Mouse (Mus musculus): Measurements from ENCODE around the gene Tbc1d22a.

Gene Tbc1d22a

GRCm38 (mm10) chr15:86279059-86279974 is 65.1 kb downstream of the Tbc1d22a start:
- no peak for DNase-seq (ENCODE audit: low spot score)

- no peak for DNase-seq (ENCODE audit: low spot score)
These were observed 65.9 kb downstream of the Tbc1d22a start for GRCm38 (mm10) chr15:86280137-86280536.

GRCm38 (mm10) chr15:86283238-86283637 is 69.0 kb downstream of the Tbc1d22a start:
- DNase-seq (ENCODE audit: low spot score) = no peak

GRCm38 (mm10) chr15:86285296-86285695 is 71.0 kb downstream of the Tbc1d22a start:
- DNase-seq (ENCODE audit: low spot score) = no peak

- no peak for DNase-seq (ENCODE audit: low spot score)
These were observed 75.8 kb downstream of the Tbc1d22a start for GRCm38 (mm10) chr15:86290074-86290473.

GRCm38 (mm10) chr15:86292288-86292687 is 78.0 kb downstream of the Tbc1d22a start:
- no peak for DNase-seq (ENCODE audit: low spot score)

- no peak for DNase-seq (ENCODE audit: low spot score)
These were observed 80.2 kb downstream of the Tbc1d22a start for GRCm38 (mm10) chr15:86294426-86294825.

GRCm38 (mm10) chr15:86295722-86296288 is 81.5 kb downstream of the Tbc1d22a start:
- no peak for DNase-seq (ENCODE audit: low spot score)

- DNase-seq (ENCODE audit: low spot score) = no peak
These were observed 83.0 kb downstream of the Tbc1d22a start for GRCm38 (mm10) chr15:86297281-86297680.

GRCm38 (mm10) chr15:86303876-86304275 is 89.6 kb downstream of the Tbc1d22a start:
- DNase-seq (ENCODE audit: low spot score) = no peak

GRCm38 (mm10) chr15:86304861-86305260 is 90.6 kb downstream of the Tbc1d22a start:
- DNase-seq (ENCODE audit: low spot score) = no peak

- no peak for DNase-seq (ENCODE audit: low spot score)
These were observed 91.0 kb downstream of the Tbc1d22a start for GRCm38 (mm10) chr15:86305290-86305689.

GRCm38 (mm10) chr15:86309213-86309829 is 95.1 kb downstream of the Tbc1d22a start:
- DNase-seq (ENCODE audit: low spot score) = no peak

- DNase-seq (ENCODE audit: low spot score) = no peak
These were observed 106.7 kb downstream of the Tbc1d22a start for GRCm38 (mm10) chr15:86320803-86321510.

- no peak for DNase-seq (ENCODE audit: low spot score)
These were observed 112.1 kb downstream of the Tbc1d22a start for GRCm38 (mm10) chr15:86326341-86326740.

GRCm38 (mm10) chr15:86329911-86330310 is 115.7 kb downstream of the Tbc1d22a start:
- DNase-seq (ENCODE audit: low spot score) = no peak

GRCm38 (mm10) chr15:86330454-86330853 is 116.2 kb downstream of the Tbc1d22a start:
- no peak for DNase-seq (ENCODE audit: low spot score)

- DNase-seq (ENCODE audit: low spot score) = no peak
These were observed 117.4 kb downstream of the Tbc1d22a start for GRCm38 (mm10) chr15:86331501-86332245.

- no peak for DNase-seq (ENCODE audit: low spot score)
These were observed 118.9 kb downstream of the Tbc1d22a start for GRCm38 (mm10) chr15:86333176-86333575.

GRCm38 (mm10) chr15:86333606-86334005 is 119.3 kb downstream of the Tbc1d22a start:
- no peak for DNase-seq (ENCODE audit: low spot score)

GRCm38 (mm10) chr15:86334276-86334675 is 120.0 kb downstream of the Tbc1d22a start:
- DNase-seq (ENCODE audit: low spot score) = no peak

GRCm38 (mm10) chr15:86334745-86335144 is 120.5 kb downstream of the Tbc1d22a start:
- DNase-seq (ENCODE audit: low spot score) = no peak
